In the genomic region with DNA sequence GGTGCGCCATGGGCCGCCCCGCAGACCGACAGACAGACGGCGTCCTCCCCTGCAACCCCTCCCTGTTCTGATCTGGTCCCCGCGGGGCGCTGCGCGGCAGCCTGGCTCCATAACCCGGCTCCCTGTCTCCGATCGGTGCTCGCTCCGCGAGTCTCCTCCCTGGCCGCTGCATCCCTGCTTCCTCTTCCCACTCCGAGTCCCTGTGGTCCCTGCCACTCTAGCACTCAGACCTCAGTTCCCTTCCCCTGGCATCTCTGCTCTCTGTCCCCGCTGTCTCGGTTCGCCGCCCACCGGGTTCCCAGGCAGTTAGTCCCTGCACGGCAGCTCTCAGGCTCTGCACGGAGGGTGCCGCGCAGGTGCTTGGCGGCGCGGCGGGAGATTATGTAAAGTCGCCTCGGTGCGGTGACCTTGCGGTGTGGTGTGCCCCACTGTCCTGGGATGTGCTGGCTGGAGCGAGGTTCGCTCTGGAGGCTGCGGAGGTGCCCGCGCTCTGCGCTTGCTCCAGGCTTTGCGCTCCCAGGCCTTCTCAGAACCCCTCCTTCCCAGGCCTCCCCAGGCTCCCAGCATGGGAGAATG, we compare ENCODE assay signal across 8 mouse cellular contexts. TPM values are rescaled to one million over a fixed set of nuclear protein-coding genes. Genes with fewer than 3 reads are reported as not detected.
A peak's percentile ranks its signal among the peaks of the same experiment; 100 is the strongest.
DNase-seq lines count a peak whose midpoint lies in the region; ATAC-seq lines count a peak whose summit lies in the region.

No protein-coding gene starts in this region.

- H3K36me3 ChIP-seq in forebrain, embryonic 14.5 days (ENCODE audit: control insufficient read depth, insufficient read depth, low read length): no peaks in the 10 kb centered on the region
- no peaks in the 10 kb centered on the region for H3K36me3 ChIP-seq in lung, embryonic 16.5 days (ENCODE audit: control insufficient read depth, insufficient read depth, low read length)

- DNase-seq in heart, adult 18-20 months: peak; percentile 2 to 12
- DNase-seq in heart, postnatal 25 days (ENCODE audit: low spot score): no peak
- peak; percentile 69 for DNase-seq in cerebellum, adult 11 months
- peak; percentile 58 for DNase-seq in forebrain, embryonic 14.5 days (ENCODE audit: low spot score)
- peak; percentile 22 to 36 for DNase-seq in kidney, adult 8-10 months
- peak; percentile 31 for DNase-seq in retina, postnatal 7 days (ENCODE audit: low read depth, low spot score)
- DNase-seq in urinary bladder, postnatal 36 days (ENCODE audit: low spot score in 2 of 2): no peak

- H3K9me3 ChIP-seq in forebrain, embryonic 14.5 days (replicated peaks; ENCODE audit: control insufficient read depth, low read length): no peaks in the 10 kb centered on the region
- no peaks in the 10 kb centered on the region for H3K9me3 ChIP-seq in lung, embryonic 16.5 days (ENCODE audit: control insufficient read depth, low read length)

- under 1% methylated on average over 43 of the region's 43 CpGs for WGBS in forebrain, embryonic 14.5 days
- under 1% methylated on average over 40 of the region's 43 CpGs for WGBS in lung, embryonic 16.5 days

- H3K27me3 ChIP-seq in forebrain, embryonic 14.5 days (replicated peaks; ENCODE audit: control insufficient read depth, insufficient read depth, low read length): 0 out of 2 replicates have a peak, but pooled peaks cover 11% of the 10 kb centered on the region
- H3K27me3 ChIP-seq in lung, embryonic 16.5 days (ENCODE audit: control insufficient read depth, insufficient read depth, low read depth, low read length): peaks cover 31% of the 10 kb centered on the region

- peak; percentile 84 for ATAC-seq in forebrain, embryonic 14.5 days
- ATAC-seq in lung, embryonic 16.5 days (ENCODE audit: low read depth): peak; percentile 81

- H3K4me1 ChIP-seq in forebrain, embryonic 14.5 days (ENCODE audit: control insufficient read depth, insufficient read depth, low read length): no peaks in the 10 kb centered on the region
- H3K4me1 ChIP-seq in lung, embryonic 16.5 days (replicated peaks; ENCODE audit: control insufficient read depth, insufficient read depth, low read length): no peaks in the 10 kb centered on the region

- H3K27ac ChIP-seq in forebrain, embryonic 14.5 days (ENCODE audit: low read depth, low read length): peak overlapping the region; percentile 80
- no peak overlapping the region for H3K27ac ChIP-seq in lung, embryonic 16.5 days (ENCODE audit: low read length)

- H3K9ac ChIP-seq in forebrain, embryonic 14.5 days (ENCODE audit: low read length): peak overlapping the region; percentile 86
- H3K9ac ChIP-seq in lung, embryonic 16.5 days (ENCODE audit: low read length): peak overlapping the region; percentile 71

- intact Hi-C loops in heart, postnatal 25 days (cut with DNase I): no loop called here

- H3K4me2 ChIP-seq in forebrain, embryonic 14.5 days (ENCODE audit: low read length): peak overlapping the region; percentile 95
- peak overlapping the region; percentile 97 for H3K4me2 ChIP-seq in lung, embryonic 16.5 days (ENCODE audit: low read depth, low read length)

- peak overlapping the region; percentile 81 for H3K4me3 ChIP-seq in forebrain, embryonic 14.5 days (ENCODE audit: low read depth, low read length)
- peak overlapping the region; percentile 81 for H3K4me3 ChIP-seq in lung, embryonic 16.5 days (ENCODE audit: low read length)

RNA-seq across cellular contexts. Expression of a gene that starts 0.8 kb away (rescaled TPM):
- total RNA-seq in heart, adult 18-20 months (2021): 1 to 10 TPM; 6.2 to 8.5 TPM
- 1 to 10 TPM; 2.7 to 3.4 TPM for total RNA-seq in heart, postnatal 25 days (2021)
- polyA plus RNA-seq in forebrain, embryonic 14.5 days (2014; fragmentation: Nextera tagmentation; extraction: Ambion mirVana): 61.5 and 71.3 TPM in 2 replicates
- 6.3 TPM in 2 replicates for polyA plus RNA-seq in lung, embryonic 16.5 days (2015; fragmentation: Nextera tagmentation; extraction: Ambion mirVana)

Comparison
In these comparisons a context has a peak if more than half of its experiments do, and no peak if none do; other contexts are left out.
1. DNase-seq: peak in heart, adult 18-20 months (2 of 2), cerebellum, adult 11 months (single experiment), forebrain, embryonic 14.5 days (single experiment), kidney, adult 8-10 months (2 of 2) and retina, postnatal 7 days (single experiment); none in heart, postnatal 25 days (single experiment) and urinary bladder, postnatal 36 days (0 of 2).